Mouse (Mus musculus) liver, adult 2 months (tissue): ENCODE results near the gene Ctdspl. TPM values are rescaled to one million over a fixed set of nuclear protein-coding genes. Genes with fewer than 3 reads are reported as not detected.

Experiments used
- DNase-seq: peaks from one replicate; pipeline ENCODE4 v3.0.0-alpha.2; 2011; ENCODE audit warnings: low read depth, low spot score; ENCODE audit errors: extremely low read depth
- H3K27ac ChIP-seq: fragments of 200-500 bp; replicated peaks from 2 replicates; pipeline ENCODE4 v1.5.1; 2012; ENCODE audit warnings: low read depth, mild to moderate bottlenecking, control low read depth, inconsistent platforms, low read length; ENCODE audit not compliant: insufficient read depth
- H3K27me3 ChIP-seq: fragments of 200-500 bp; 2 replicates; pipeline ENCODE4 v1.6.1; 2012; ENCODE audit warnings: mild to moderate bottlenecking, moderate library complexity, low read length, inconsistent platforms; ENCODE audit not compliant: control insufficient read depth, insufficient read depth
- H3K36me3 ChIP-seq: fragments of 200-500 bp; 2 replicates; pipeline ENCODE4 v1.6.1; 2012; ENCODE audit warnings: low read length, inconsistent platforms; ENCODE audit not compliant: control insufficient read depth, insufficient read depth
- H3K4me1 ChIP-seq: fragments of 200-500 bp; 2 replicates; pipeline ENCODE4 v1.6.1; 2011; ENCODE audit warnings: low read length; ENCODE audit not compliant: control insufficient read depth, insufficient read depth
- H3K4me3 ChIP-seq: fragments of 200-500 bp; 2 replicates; pipeline ENCODE4 v1.5.1; 2011; ENCODE audit warnings: low read depth, mild to moderate bottlenecking, control low read depth, low read length, moderate library complexity; ENCODE audit not compliant: insufficient read depth
- H3K79me2 ChIP-seq: fragments of 200-500 bp; 2 replicates; pipeline ENCODE4 v1.6.1; 2012; ENCODE audit warnings: inconsistent platforms, mild to moderate bottlenecking, low read length, moderate library complexity; ENCODE audit not compliant: control insufficient read depth, insufficient read depth
- H3K9ac ChIP-seq: fragments of 200-500 bp; 2 replicates; pipeline ENCODE4 v1.6.1; 2012; ENCODE audit warnings: low read depth, mild to moderate bottlenecking, control low read depth, inconsistent platforms, low read length
- CTCF ChIP-seq: fragments of 200-500 bp; IDR thresholded peaks from 2 replicates; pipeline ENCODE4 v1.5.1; 2011; ENCODE audit warnings: low read depth, low read length, control low read depth
- POLR2A ChIP-seq: fragments of 200-500 bp; IDR thresholded peaks from 2 replicates; pipeline ENCODE4 v1.6.1; 2011; ENCODE audit warnings: low read length, control low read depth; ENCODE audit not compliant: insufficient read depth; ENCODE audit errors: extremely low read depth
- WGBS: fragments of 180-500 bp; shearing (Covaris S2); methylation state at CpG from one replicate; pipeline ENCODE4 v1.1.7; 2018; 5-methylcytosine and 5-hydroxymethylcytosine counted together
- polyA plus RNA-seq: library from polyadenylated mRNA; depleted of rRNA; stranded (reverse); fragments of >200 nt; gene quantifications from 2 replicates; pipeline ENCODE4 v1.2.3, GENCODE M21; 2012; rRNA removed
- total RNA-seq: library from RNA; depleted of rRNA; stranded (reverse); fragments of >200 nt; gene quantifications from 2 replicates; pipeline ENCODE4 v1.2.3, GENCODE M21; 2014; rRNA removed

Gene Ctdspl
- total RNA-seq: 2.5 and 4.0 TPM in 2 replicates
- 2.8 and 3.5 TPM in 2 replicates for polyA plus RNA-seq

GRCm38 (mm10) chr9:118926111-118926650 is at the start of gene Ctdspl:
Gene Ctdspl (plus strand): TSS chr9:118926453.
- H3K27me3 ChIP-seq: no peaks in the 10 kb centered on the region
- no peaks in the 10 kb centered on the region for H3K36me3 ChIP-seq
- DNase-seq: peak; percentile 33
- H3K9ac ChIP-seq: peak within 1 kb of the TSS; percentile 91
- TF ChIP-seq POLR2A: 0 out of 2 replicates have a peak, but pooled peaks have one; percentile 4
- TF ChIP-seq CTCF: no peak
- peak within 1 kb of the TSS; percentile 53 for H3K27ac ChIP-seq
- H3K79me2 ChIP-seq: no peaks in the 10 kb centered on the region
- WGBS: under 1% methylated on average over 49 of the region's 73 CpGs
- peak within 1 kb of the TSS; percentile 59 for H3K4me3 ChIP-seq
- peaks cover 3% of the 10 kb centered on the region; the same call in 1 of the 2 replicates for H3K4me1 ChIP-seq

GRCm38 (mm10) chr9:118876902-118877301 is 49.4 kb upstream of the Ctdspl start:
- TF ChIP-seq POLR2A (no peak), CTCF (no peak)
- H3K36me3 ChIP-seq: peaks cover 2% of the 10 kb centered on the region; the same call in 1 of the 2 replicates
- DNase-seq: no peak
- H3K27ac ChIP-seq: no peak overlapping the region
- H3K4me1 ChIP-seq: no peaks in the 10 kb centered on the region
- no peak overlapping the region for H3K9ac ChIP-seq
- whole genome bisulfite sequencing: 75% methylated on average over 10 of the region's 10 CpGs
- H3K4me3 ChIP-seq: no peak overlapping the region
- H3K27me3 ChIP-seq: no peaks in the 10 kb centered on the region
- no peaks in the 10 kb centered on the region for H3K79me2 ChIP-seq

- H3K36me3 ChIP-seq: peaks cover 2% of the 10 kb centered on the region; the same call in 1 of the 2 replicates
- 79% methylated on average over 7 of the region's 7 CpGs for WGBS
- TF ChIP-seq CTCF (no peak), POLR2A (no peak)
- no peaks in the 10 kb centered on the region for H3K27me3 ChIP-seq
- no peak for DNase-seq
- H3K27ac ChIP-seq: no peak overlapping the region
- no peak overlapping the region for H3K9ac ChIP-seq
- H3K4me1 ChIP-seq: no peaks in the 10 kb centered on the region
- H3K4me3 ChIP-seq: no peak overlapping the region
- H3K79me2 ChIP-seq: no peaks in the 10 kb centered on the region
These were observed 48.8 kb upstream of the Ctdspl start for GRCm38 (mm10) chr9:118877365-118878008.

GRCm38 (mm10) chr9:118878596-118878995 is 47.7 kb upstream of the Ctdspl start:
- Histone ChIP-seq H3K27me3 (no peaks in the 10 kb centered on the region), H3K27ac (no peak overlapping the region), H3K4me1 (no peaks in the 10 kb centered on the region), H3K9ac (no peak overlapping the region), H3K79me2 (no peaks in the 10 kb centered on the region), H3K4me3 (no peak overlapping the region), H3K36me3 (peaks cover 2% of the 10 kb centered on the region; the same call in 1 of the 2 replicates)
- DNase-seq: no peak
- 81% methylated on average over 11 of the region's 11 CpGs for WGBS
- TF ChIP-seq CTCF: no peak
- no peak for TF ChIP-seq POLR2A

DNA sequence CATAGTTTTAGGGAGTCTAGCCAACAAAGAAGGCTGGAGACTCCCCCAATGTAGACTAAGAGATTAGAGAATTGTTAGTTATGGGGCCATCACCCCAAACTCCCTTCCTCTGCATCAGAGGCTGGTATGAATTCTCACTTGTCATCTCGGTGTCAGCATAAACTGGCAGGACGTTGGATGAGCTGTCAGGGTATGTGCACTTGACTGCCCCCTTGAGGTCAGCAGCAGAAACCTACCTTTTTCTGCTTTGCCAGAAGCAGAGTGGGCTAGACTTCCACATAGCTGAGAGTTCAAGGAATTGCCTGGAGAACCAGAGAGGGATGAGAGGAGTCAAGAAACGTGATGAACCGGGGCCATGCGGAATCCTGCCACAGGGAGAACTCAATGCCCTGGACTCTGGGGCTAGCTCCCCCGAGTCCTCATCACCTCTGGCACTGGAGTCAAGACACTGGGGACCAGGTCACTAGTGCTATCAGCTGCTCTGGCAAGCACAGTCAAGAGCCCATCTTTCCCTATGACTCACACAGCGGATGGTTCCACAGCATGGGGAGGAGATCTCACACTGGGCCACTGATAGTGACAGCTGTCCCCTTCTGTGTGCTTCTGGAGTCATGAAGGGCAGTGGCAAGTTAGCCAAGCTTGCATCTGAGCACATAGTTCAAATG is 44.8 kb upstream of the Ctdspl start:
- no peak overlapping the region for H3K27ac ChIP-seq
- WGBS: 62% methylated on average over 7 of the region's 7 CpGs
- H3K9ac ChIP-seq: no peak overlapping the region
- peak; percentile 6 for DNase-seq
- TF ChIP-seq CTCF: peak; percentile 42
- TF ChIP-seq POLR2A: no peak
- H3K27me3 ChIP-seq: no peaks in the 10 kb centered on the region
- no peak overlapping the region for H3K4me3 ChIP-seq
- no peaks in the 10 kb centered on the region for H3K36me3 ChIP-seq
- H3K4me1 ChIP-seq: no peaks in the 10 kb centered on the region
- no peaks in the 10 kb centered on the region for H3K79me2 ChIP-seq

DNA sequence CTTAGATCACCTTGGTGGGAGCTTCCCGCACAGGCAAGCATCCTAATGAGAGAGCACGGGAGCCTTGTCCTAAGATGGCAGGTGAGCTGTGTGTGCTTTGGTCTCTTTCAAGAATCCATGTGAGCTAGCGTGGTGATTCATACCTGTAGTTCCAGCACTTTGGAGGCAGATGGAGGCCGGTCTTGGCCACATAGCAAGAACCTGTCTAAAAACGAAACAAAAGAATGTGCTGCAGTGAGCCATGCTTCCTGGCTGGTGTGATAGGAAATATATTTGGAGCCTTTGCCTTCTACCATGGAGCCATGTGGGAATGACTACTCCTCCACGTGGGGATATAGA is 44.3 kb upstream of the Ctdspl start:
- no peak for TF ChIP-seq POLR2A
- no peak for TF ChIP-seq CTCF
- H3K79me2 ChIP-seq: no peaks in the 10 kb centered on the region
- H3K4me3 ChIP-seq: no peak overlapping the region
- DNase-seq: no peak
- no peaks in the 10 kb centered on the region for H3K4me1 ChIP-seq
- H3K9ac ChIP-seq: no peak overlapping the region
- no peaks in the 10 kb centered on the region for H3K27me3 ChIP-seq
- H3K27ac ChIP-seq: no peak overlapping the region
- 83% methylated on average over 6 of the region's 6 CpGs for WGBS
- no peaks in the 10 kb centered on the region for H3K36me3 ChIP-seq
